Mouse (Mus musculus) lung, postnatal 0 days (tissue): ENCODE measurements around the gene Mterf4.
A peak's percentile ranks its signal among the peaks of the same experiment; 100 is the strongest.

Experiments used
- CTCF ChIP-seq: IDR thresholded peaks from 2 replicates; pipeline ENCODE4 v1.5.1; 2016; ENCODE audit warnings: antibody characterized with exemption, mild to moderate bottlenecking
- EP300 ChIP-seq: IDR thresholded peaks from 2 replicates; pipeline ENCODE4 v1.6.1; 2016; ENCODE audit warnings: antibody characterized with exemption, mild to moderate bottlenecking, control low read depth

DNA sequence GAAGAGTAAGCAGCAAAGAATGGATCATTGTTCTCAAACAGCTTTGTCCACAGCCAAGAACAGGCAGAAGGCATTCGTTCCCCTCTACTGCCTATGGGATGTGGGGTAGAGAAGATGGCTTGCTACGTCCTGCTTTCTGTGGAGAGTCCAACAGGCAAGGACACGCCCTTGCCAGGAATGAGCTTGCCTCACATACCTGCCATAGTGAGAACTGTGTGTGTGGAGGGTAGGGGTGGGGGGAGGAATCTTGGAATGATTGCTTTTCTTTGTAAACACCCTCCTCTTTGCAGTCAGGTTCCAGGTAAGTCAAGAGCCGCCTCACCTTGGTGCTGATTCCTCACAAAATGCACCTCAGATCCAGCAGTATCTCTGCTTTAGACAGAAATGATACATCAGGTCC lies 5.9 kb downstream of the Mterf4 start:
- TF ChIP-seq CTCF, result no peak
- TF ChIP-seq EP300, result peak; percentile 55; the same call in 1 of the 2 replicates
